Mouse (Mus musculus): Measurements from ENCODE around the gene Cir1.

The Cir1 gene

DNA sequence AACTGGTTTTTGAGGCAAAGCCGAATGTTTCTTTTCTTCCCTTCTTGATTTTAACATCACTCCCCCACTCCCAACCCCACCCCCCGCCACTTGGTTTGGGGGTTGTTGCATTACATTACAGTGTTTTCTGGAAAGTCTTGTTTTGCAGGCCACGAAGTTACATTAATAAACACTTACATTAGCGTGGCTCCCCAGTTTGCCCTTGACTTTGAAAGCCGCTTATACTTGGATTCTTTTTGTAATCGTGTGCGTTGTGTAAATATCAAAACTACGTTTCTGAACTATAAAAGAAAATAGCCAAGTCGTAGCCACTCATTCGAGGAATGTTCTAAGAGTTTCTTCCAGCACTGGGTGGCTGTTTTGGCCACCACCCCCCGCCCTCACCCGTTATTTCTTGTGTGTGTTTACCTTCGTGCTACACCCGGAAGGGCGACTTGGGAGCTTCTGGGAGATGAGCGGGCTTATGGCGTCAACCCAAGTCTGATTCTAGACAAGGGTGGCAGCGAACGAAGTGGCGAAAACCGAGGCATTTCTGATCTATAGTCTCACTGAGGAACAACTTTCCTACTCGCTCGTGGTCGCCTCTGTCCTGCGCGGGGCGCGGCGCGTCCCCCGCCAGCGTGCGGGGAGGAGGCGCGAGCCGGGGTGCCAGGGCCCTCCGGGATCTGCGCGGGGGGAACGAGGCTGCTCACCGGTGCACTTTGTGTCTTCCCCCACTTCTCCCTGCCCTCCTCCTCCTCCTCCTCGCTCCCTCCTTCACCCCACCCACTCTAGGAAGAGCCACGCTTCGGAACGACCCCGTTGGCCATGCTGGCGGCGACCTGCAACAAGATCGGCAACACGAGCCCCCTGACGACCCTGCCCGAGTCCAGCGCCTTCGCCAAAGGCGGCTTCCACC is 39.9 kb downstream of the Cir1 start:
- no peak for DNase-seq (ENCODE audit: low spot score in 2 of 2)

DNA sequence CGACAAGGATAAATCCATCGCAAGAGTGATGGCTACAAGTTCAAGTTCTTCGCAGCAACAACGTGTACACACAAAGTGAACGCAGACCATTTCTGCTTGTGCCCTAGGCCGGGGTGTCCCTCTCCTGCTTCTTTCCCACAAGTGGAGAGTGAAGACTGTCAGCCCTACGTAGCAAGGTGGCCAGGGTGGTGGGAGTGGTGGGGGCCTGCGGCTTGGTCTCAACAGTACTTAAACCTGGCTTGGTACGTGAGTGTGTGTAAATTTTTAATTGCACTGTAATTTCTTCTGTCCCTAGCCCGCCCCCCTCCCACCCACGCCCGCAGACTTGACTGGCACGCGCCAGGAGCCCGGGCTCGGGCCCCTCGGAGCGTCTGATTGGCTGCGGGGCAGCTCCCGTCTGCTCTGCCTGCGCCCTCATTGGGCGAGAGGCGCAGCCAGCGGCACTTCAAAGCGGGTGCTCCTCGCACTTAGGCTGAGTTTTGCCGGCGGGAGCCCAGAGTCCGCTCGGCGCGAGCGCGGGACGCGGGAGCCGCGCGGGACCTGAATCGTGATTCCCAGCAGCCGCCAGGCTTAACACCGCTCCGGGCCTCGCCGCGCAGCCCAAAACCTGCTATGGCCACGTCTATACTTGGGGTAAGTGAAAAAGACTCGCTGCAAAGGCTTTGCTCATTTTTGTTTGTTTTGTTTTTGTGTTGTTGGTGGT is 40.9 kb downstream of the Cir1 start, which contains the start of gene Sp9:
Gene Sp9 (plus strand): TSS at position 467 of the 703 bp plus-strand sequence.
- DNase-seq (ENCODE audit: low spot score in 2 of 2): no peak

DNA sequence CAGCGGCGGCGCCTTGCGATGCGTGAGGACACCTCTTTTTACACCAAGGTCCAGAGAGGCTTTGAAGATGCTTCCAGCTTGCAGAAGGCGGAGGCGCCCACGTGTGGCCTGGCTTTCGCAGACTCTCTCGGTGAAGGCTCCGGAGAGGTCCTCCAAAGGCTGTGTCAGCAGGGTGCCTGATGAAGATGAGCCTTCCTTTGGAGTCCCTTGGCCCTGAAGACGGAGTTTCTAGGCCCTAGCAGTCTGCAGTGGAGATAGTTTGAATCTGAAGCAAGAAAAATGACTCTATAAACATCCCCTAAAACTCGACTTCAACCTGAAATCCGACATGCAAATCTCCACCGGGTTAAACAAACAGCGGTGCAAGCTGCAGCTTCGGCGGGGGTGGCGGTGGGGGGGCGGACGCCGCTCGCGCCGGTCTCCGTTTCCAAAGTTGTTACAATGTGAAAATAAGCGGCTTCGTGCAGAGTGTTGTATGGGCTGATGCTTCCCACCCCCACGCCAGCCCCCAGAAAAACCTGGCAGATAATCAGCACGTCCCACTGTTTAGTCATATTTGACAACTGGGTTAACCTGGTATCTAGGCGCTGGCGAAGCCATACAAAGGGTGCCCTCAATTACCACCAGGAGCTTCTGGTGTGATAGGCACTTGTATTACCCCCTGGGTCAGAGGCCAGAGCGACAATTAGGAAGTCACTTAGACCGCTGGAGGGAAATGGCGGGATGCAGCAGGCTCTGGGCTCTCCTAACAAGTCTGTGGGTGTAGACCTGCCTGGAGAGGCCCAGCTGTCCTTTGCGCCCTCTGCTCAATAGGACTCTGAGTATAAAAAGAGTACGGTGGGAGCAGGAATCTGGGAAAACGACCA is 41.7 kb downstream of the Cir1 start:
- DNase-seq (ENCODE audit: low spot score in 2 of 2): no peak

DNA sequence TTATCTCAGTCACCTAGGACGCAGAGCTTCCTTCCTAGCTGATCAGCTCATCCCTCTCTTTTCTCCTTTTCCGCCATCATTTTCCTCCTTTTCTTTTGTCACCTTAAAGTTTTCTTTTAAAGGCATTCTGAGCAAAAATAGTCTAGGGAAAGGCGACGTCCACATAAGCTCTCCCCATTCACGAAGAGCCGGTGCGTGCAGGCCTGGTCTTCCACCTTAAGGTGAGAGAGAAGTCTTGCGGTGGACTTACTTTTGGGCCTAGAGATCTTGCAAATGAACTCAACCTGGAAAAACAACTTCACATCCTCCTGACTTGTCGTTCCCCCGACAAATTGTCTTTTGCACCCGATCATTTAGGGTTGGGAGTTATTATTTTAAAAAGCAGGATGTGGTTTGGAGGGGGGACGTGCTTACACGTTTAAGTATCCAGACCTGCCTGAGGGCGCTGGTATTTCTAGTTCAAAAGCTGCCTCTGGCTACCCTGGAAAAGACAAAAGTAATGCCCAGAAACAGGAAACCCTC is 42.4 kb downstream of the Cir1 start:
- no peak for DNase-seq (ENCODE audit: low spot score in 2 of 2)

DNA sequence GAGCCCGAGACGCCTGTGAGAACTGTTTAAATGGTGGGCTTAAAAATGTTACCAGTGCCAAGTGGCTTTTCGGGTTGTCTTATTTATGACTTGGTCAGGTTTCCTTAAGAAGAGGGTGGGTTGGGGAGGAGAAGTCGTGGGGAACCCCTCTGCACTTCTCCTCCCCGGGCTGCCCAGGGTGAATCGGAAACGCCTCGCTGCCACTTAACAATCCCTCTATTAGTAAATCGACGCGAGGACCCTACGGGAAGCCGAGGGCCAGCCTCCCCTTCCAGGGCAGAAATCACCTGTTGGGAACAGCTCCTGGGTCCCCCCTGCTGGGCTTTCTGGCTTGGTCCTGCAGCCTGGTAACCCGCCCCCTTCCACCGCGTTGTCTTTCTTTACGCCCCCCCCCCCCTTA is 42.8 kb downstream of the Cir1 start:
- no peak for DNase-seq (ENCODE audit: low spot score in 2 of 2)

DNA sequence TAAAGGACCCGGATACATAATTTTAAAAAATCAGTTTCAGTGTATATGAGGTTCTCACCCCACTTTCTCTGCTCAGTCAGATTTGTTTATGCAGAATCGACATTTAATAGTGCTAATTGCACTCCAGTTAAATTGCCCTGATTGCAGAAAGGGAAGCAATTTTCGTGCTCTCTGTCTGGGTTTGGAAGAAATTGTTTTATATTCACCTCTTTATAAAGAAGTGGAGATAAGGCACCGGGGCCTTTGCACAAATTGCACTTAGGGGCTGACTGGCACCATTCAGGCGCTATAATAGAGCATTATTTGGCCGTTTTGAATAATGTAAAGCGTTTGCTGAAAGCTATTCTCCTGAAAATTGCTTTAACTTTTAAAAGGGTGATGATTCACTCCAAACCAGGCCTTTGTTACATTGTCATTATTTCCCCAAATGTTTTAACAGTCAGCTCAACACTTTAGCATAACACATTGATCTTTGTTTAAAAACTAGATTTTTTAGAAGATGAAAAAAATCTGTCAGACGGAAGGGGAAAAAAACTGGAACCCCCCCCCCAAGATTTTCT is 43.6 kb downstream of the Cir1 start:
- no peak for DNase-seq (ENCODE audit: low spot score in 2 of 2)

DNA sequence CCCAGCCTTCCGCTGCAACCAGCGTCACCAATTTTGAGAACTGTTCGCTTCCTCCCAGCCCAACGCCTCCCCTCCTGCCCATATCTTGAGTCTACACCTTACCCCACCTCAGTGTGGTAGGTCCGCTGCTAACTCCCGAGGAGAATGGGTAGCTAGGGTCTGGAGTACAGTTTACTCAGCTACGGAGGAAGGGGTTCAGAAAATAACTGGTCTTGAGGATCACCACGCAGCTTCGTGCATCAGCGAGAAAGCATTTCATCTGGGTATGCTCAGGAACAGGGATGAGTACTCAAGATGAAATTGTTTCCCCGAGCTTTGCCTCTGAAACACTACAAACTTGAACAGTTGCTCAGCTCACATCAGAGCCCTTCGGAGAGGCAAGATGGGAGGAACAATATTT is 44.2 kb downstream of the Cir1 start:
- no peak for DNase-seq (ENCODE audit: low spot score in 2 of 2)

DNA sequence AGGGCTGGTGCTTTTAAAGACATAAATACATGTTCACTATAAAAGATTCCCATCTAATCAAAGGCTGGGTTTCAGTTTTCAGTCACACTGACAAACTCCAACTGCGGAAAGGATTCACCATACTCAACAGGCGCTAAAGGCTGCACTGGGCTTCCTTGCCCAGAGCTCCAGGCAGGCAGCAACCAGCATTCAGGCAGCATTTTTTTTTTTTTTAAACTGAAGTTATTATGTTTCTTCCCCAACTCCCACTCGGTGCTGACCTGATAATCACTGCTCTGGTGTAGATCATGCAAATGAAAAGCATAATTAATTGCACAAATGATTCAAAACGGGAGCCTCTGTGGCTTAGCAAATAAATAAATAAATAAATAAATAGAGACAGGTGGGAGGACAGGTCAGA is 44.7 kb downstream of the Cir1 start:
- no peak for DNase-seq (ENCODE audit: low spot score in 2 of 2)

DNA sequence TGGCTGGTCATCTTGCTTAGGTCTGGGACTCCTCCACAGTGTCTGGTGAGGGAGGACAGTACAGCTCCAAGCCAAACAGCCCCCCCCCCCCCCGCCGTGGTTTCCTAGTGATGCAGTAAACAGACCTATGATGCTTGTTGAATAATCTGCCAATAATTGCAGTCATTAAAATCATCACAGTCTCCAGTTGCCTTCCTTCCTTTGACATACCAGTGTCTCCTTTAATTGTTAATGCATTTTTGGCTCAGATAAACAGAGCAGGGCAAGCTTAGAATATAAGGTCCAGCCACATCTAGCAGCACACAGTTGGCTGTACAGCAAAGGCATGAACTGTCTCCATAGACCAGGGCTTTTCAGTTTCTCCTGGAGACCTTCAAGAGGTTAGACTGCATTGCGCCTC is 45.3 kb downstream of the Cir1 start:
- DNase-seq (ENCODE audit: low spot score in 2 of 2): no peak

DNA sequence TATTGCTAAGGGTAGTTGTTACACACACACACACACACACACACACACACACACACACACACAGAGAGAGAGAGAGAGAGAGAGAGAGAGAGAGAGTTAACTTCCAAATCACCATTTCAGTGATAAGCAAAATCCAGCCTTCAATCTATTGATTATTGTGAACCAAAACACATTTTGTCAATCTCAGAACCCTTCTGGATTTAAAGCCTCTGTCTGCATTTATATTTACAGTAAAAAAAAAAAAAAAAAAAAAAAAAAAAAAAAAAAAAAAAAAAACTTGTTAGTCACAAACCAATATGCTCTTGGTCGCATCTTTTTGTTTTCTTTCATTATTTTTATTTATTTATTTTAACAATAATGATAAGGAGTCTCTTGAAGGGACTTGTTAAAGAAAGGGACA is 45.9 kb downstream of the Cir1 start:
- no peak for DNase-seq (ENCODE audit: low spot score in 2 of 2)

DNA sequence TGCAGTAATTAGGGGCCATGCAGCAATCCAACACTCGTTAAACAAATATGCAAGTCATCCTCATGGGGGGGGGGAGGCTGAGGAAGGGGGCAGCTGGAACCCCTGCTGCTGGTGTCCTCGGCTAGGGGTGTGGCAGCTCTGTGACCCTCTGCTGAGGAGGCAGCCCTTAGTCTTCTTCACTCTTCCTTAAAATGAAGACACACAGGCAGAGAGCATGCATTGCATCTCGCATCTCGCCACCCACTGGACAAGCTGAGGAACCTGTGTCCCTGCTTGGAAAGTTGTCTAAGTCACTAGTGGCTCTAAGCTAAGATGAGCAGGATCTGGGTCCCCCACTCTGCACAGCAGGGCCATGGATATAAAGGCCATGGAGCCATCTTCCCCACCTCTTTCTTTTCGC is 46.5 kb downstream of the Cir1 start:
- no peak for DNase-seq (ENCODE audit: low spot score in 2 of 2)

DNA sequence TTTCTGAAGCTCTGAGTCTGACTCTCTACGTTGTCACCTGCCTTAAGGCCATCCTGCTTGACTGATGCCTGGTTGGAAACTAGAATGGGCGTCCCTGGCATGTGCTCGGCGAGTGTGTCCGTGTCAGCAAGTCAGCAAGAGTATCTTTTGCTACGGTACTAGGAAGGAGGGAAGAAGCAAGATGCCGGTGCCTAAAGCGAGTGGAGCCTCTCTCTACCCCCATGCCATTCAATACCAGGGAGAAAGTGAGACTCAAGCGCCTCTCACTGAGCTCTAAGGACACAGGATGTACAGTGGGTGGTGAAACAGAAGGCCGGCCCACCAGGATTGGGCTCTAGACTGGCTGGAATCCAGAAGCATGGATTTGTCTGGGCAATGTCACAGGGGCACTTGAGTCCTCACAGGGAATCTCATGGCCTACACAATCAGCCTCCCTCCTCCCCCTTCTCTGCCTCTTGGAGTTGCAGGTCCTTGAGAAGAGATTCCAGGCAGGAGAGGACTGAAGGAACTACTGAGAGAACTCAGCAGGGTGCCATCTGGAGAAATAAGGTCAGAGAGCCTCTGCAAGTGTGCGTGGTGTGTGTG is 47.8 kb downstream of the Cir1 start:
- DNase-seq (ENCODE audit: low spot score in 2 of 2): no peak

DNA sequence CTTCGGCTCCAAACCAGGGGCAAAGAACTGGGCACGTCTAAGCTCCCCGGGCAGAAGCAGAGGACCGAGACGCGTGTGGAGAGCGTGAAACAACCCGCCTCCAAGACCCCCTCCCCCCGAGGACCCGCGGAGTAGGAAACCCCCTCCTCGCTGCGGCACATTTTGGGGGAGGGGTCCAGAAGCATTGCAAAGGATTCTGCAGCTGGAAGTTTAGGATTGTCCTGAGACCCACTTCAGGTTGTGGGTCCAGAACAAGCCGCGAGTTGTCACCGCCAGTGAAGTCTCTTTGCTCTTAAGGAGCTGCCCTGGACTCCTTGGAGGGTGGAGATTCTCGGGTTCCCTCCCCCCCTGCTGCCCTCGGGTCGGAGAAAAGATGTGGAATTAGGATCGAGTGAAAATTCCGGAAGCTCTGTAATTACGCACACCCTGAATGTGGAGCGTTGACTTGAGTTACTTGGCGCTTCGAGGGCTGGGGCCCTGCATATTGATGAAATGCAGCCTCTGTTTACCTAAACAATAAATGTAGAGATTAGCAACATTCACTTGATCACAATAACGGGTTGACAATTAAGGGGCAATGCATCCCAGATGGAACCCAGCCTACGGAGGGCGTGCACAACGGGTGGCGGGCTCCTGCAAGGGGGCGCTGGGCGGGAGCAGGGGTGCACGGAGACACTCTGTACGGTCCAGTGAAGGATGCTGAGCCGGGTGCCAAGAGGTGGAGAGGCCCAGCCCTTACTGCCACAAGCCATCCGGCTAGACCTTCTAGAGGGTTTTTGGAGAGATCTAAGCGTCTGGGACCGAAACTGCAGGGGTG is 48.5 kb downstream of the Cir1 start:
- no peak for DNase-seq (ENCODE audit: low spot score in 2 of 2)

DNA sequence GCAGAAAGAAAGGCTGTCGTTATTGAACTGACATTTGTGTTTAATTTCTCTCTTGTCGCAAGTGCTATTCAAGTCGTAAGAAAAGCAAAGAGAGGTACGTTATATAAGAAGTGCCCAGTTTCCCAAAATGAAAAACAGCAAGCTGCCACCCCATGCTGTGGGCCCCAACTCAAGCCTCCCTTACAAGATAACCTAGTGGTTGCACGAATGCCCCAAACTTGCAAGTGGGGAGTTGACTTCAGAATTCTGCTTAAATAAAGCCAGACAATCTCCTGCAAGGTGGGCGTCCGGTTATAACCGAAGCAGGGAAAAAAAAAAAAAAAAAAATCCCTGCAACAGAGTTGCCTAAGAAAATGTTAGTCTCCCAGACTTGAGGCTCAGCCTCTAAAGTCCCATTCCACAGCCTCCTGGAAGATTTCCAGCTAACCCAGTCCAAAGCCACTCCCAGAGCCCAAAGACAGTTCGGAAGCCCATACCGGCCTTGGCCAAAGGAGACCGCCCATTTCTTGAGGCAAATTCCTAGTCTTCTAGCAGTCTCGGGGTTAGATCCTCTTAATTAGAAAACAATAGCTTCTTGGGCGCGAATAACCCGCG is 49.2 kb downstream of the Cir1 start:
- no peak for DNase-seq (ENCODE audit: low spot score in 2 of 2)

DNA sequence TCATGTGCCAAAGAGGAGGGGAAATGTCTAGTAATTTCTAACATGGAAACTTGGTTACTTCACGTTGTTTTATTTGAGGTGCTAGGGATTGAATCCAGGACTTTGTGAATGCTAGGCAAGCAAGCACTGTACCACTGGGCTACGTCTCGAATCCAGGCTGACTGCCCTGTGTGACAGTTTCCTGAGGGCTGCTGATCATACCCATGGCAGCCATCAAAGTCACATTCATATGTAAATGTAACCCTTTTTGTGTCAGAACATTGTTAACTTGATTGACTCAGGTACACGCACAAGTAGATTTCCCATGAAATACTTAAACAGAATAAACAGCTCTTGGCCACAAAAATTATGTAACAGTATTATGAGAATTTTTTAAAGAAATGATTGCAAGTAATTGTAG is 63.8 kb downstream of the Cir1 start:
- no peak for DNase-seq (ENCODE audit: low spot score in 2 of 2)

DNA sequence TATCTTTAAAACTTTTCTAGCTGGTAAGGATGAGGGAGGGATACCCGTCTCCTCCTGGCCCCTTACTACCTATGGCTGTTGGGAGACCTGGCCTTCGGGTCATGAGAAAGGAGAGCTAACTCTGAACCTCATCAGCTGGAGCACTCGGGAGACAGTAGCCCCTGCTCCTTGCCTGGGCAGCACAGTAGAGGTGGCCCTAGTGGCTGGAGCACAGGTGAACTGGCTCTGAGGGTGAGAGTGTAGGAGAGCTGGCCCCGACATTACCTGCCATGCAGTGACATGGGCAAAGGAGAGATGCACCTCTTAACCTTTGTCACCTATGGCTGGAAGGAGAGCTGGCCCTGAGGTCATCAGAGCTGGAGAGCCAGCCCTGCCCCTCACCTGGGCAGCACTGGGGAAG is 71.2 kb downstream of the Cir1 start:
- DNase-seq (ENCODE audit: low spot score in 2 of 2): no peak

Data from urinary bladder, postnatal 4 days (tissue).